In genomic region chr9:68400930-68401329, GRCm38 (mm10) we compare ENCODE assay signal across 18 mouse cellular contexts.
A peak's percentile ranks its signal among the peaks of the same experiment; 100 is the strongest.
DNase-seq lines count a peak whose midpoint lies in the region; ATAC-seq and TF ChIP-seq lines count a peak whose summit lies in the region.
"Had no signal": no experiment of that assay in that cellular context is flagged by ENCODE, and none has a peak within 500 bp of the region (broad histone marks: within the 10 kb centered on the region; RNA-seq: fewer than 3 reads in every experiment).

No protein-coding gene starts in this region.

- H3K36me3 ChIP-seq in midbrain, postnatal 0 days (ENCODE audit: insufficient read depth, low read length) = no peaks in the 10 kb centered on the region
- H3K36me3 ChIP-seq in midbrain, embryonic 15.5 days (replicated peaks) = no peaks in the 10 kb centered on the region
- H3K36me3 ChIP-seq in forebrain, embryonic 14.5 days (ENCODE audit: control insufficient read depth, insufficient read depth, low read length) = no peaks in the 10 kb centered on the region
- H3K36me3 ChIP-seq: heart, embryonic 15.5 days; hindbrain, embryonic 15.5 days had no signal

- no peak for ATAC-seq in frontal cortex, adult (ENCODE audit: low TSS enrichment)
- ATAC-seq in midbrain, postnatal 0 days (ENCODE audit: low FRiP score) = no peak
- ATAC-seq in midbrain, embryonic 15.5 days (replicated peaks) = no peak
- ATAC-seq in CD4-positive, CD25-positive, alpha-beta regulatory T cell, adult 4 months = no peak
- no peak for ATAC-seq in forebrain, embryonic 14.5 days
- ATAC-seq: forebrain, embryonic 13.5 days had no signal

- no peak overlapping the region for H3K9ac ChIP-seq in midbrain, postnatal 0 days (replicated peaks; ENCODE audit: low read length, poor library complexity, severe bottlenecking)
- H3K9ac ChIP-seq in midbrain, embryonic 15.5 days = no peak overlapping the region
- H3K9ac ChIP-seq in forebrain, embryonic 14.5 days (ENCODE audit: low read length) = no peak overlapping the region
- H3K9ac ChIP-seq: forebrain, embryonic 13.5 days; heart, embryonic 15.5 days; hindbrain, embryonic 15.5 days had no signal

- H3K4me2 ChIP-seq in midbrain, postnatal 0 days (ENCODE audit: low read depth, low read length, poor library complexity, severe bottlenecking) = no peak overlapping the region
- H3K4me2 ChIP-seq in midbrain, embryonic 15.5 days = no peak overlapping the region
- H3K4me2 ChIP-seq in forebrain, embryonic 14.5 days (ENCODE audit: low read length) = no peak overlapping the region
- H3K4me2 ChIP-seq: forebrain, embryonic 13.5 days; heart, embryonic 15.5 days; hindbrain, embryonic 15.5 days; liver, embryonic 11.5 days had no signal

- no peak overlapping the region for H3K27ac ChIP-seq in midbrain, postnatal 0 days (ENCODE audit: low read depth, low read length)
- H3K27ac ChIP-seq in midbrain, embryonic 15.5 days = no peak overlapping the region
- H3K27ac ChIP-seq in forebrain, embryonic 14.5 days (ENCODE audit: low read depth, low read length) = no peak overlapping the region
- H3K27ac ChIP-seq: forebrain, embryonic 13.5 days; gastrocnemius, adult 2 months; heart, embryonic 15.5 days; hindbrain, embryonic 15.5 days had no signal

- H3K9me3 ChIP-seq in midbrain, postnatal 0 days (ENCODE audit: low read length) = no peaks in the 10 kb centered on the region
- no peaks in the 10 kb centered on the region for H3K9me3 ChIP-seq in midbrain, embryonic 15.5 days
- H3K9me3 ChIP-seq in forebrain, embryonic 14.5 days (replicated peaks; ENCODE audit: control insufficient read depth, low read length) = no peaks in the 10 kb centered on the region
- H3K9me3 ChIP-seq: forebrain, embryonic 13.5 days; heart, embryonic 15.5 days; hindbrain, embryonic 15.5 days had no signal

- 71% methylated on average over 4 of the region's 4 CpGs for WGBS in midbrain, postnatal 0 days
- WGBS in midbrain, embryonic 15.5 days = 63% methylated on average over 4 of the region's 4 CpGs
- WGBS in forebrain, embryonic 14.5 days = 75% methylated on average over 4 of the region's 4 CpGs

- no peaks in the 10 kb centered on the region for H3K4me1 ChIP-seq in midbrain, postnatal 0 days (ENCODE audit: insufficient read depth, low read length)
- no peaks in the 10 kb centered on the region for H3K4me1 ChIP-seq in midbrain, embryonic 15.5 days
- peaks cover 4% of the 10 kb centered on the region; the same call in 1 of the 2 replicates for H3K4me1 ChIP-seq in forebrain, embryonic 14.5 days (ENCODE audit: control insufficient read depth, insufficient read depth, low read length)
- H3K4me1 ChIP-seq: heart, embryonic 15.5 days; hindbrain, embryonic 15.5 days had no signal

- TF ChIP-seq CTCF in midbrain, postnatal 0 days (IDR thresholded peaks at IDR 0.05) = no peak

- H3K4me3 ChIP-seq in midbrain, postnatal 0 days (ENCODE audit: low read depth, low read length) = no peak overlapping the region
- H3K4me3 ChIP-seq in midbrain, embryonic 15.5 days = no peak overlapping the region
- no peak overlapping the region for H3K4me3 ChIP-seq in forebrain, embryonic 14.5 days (ENCODE audit: low read depth, low read length)
- H3K4me3 ChIP-seq: forebrain, embryonic 13.5 days; gastrocnemius, adult 2 months; heart, embryonic 15.5 days; hindbrain, embryonic 15.5 days had no signal

- DNase-seq in frontal cortex, postnatal 10 days (ENCODE audit: low spot score in 2 of 2) = peak; percentile 6 to 7
- DNase-seq in midbrain, postnatal 0 days (ENCODE audit: low spot score) = peak; percentile 80
- peak; percentile 43 for DNase-seq in cerebellum, adult 8-10 months
- peak; percentile 46 for DNase-seq in retina, embryonic 14.5 days (ENCODE audit: low spot score)
- DNase-seq in forebrain, embryonic 14.5 days (ENCODE audit: low spot score) = no peak
- DNase-seq: gastrocnemius, adult 2 months; heart, adult 18-20 months; kidney, adult 18-20 months; kidney, postnatal 14 days; layer of hippocampus, adult 9-11 months; spleen, adult 18-20 months had no signal

- H3K27me3 ChIP-seq in midbrain, postnatal 0 days (ENCODE audit: insufficient read depth, low read length) = no peaks in the 10 kb centered on the region
- no peaks in the 10 kb centered on the region for H3K27me3 ChIP-seq in midbrain, embryonic 15.5 days (replicated peaks)
- no peaks in the 10 kb centered on the region for H3K27me3 ChIP-seq in forebrain, embryonic 14.5 days (replicated peaks; ENCODE audit: control insufficient read depth, insufficient read depth, low read length)
- H3K27me3 ChIP-seq: forebrain, embryonic 13.5 days; heart, embryonic 15.5 days; hindbrain, embryonic 15.5 days had no signal
